Mouse (Mus musculus): ENCODE results near the gene Rundc3a. TPM values are rescaled to one million over a fixed set of nuclear protein-coding genes. Genes with fewer than 3 reads are reported as not detected.
"Not testable (repeated sequence)": the region's sequence is repeated elsewhere in the genome, so short reads cannot be mapped to it uniquely, and the experiment has no call there.

Gene Rundc3a
- total RNA-seq, 2 experiments from 2014 or later: not detected

DNA sequence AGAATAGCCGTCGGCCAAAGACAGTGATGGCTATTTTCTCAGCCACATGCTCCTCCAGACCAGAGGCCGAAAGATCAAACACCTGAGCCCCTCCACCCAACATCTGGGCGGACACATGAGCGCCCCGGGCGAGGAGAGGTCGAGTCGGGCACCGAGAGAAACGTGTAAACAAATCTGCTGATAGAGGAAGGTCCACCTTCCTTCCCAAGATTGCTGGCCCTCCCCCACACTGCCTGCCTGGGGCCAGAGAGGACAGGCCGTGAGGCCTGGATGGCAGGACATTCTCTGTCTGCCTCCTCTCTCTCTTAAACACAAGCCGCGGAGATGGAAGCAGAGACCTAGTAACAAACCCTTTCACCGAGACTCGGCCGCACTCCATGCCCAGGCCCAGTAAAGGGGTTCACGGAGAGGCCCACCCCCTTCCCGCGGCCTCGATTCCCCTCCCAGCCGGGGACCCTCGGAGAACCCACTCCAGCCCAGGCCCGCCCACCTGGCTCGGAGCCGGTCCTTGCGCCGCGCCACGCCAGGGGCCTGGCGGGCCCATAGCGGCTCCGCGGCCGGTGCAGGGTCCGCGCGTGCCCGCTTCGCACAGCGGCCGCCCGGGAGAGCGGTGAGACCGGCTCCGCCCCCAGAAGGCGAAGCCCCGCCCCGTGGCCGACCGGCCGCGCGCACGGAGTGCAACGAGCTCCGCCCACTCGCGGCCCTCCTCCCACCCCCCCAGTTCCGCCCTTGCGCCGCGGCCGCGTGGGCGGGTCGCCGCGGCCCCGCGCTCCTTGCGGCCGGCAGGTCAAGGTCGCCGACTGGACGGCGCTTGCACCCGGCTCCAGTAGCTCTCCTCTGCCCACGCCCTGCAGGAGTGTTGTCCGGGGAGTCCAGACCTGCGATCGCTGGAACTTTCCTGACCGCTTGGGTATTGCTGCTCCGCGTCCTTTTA is 14.0 kb downstream of the Rundc3a start:
- intact Hi-C loops (cut with DNase I): loop anchor here (1.0 to 2.0 kb wide), 2 partner anchors 68 to 89 kb away; no protein-coding TSS in a partner anchor

DNA sequence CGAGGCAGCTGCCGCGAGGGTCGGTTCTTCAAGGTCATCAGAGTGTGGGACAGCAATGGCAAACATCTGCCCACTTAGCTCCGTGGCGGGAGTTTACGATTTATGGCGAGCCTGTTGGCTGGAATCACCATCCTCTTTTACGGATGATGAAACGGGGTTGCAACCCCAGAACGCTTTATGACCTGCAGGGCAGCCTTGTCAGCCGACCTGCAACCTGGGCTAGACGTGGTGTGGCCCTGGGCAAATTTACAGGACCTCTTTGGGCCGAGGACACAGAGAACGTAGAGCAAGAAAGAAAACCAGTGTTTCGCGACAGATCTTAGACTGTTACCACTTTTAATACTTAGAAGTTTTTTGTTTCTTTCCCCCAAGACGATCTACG is 14.6 kb downstream of the Rundc3a start, which contains the start of gene Slc25a39:
Slc25a39 (minus strand) TSS at position 113 of the 382 bp plus-strand sequence.
- intact Hi-C loops (cut with DNase I): loop anchor here (1.0 to 2.0 kb wide), 2 partner anchors 69 to 90 kb away; no protein-coding TSS in a partner anchor

More for the DNA sequence above, 14.0 kb downstream of the Rundc3a start:
- DNase-seq (ENCODE audit: low spot score): peak; percentile 85

DNA sequence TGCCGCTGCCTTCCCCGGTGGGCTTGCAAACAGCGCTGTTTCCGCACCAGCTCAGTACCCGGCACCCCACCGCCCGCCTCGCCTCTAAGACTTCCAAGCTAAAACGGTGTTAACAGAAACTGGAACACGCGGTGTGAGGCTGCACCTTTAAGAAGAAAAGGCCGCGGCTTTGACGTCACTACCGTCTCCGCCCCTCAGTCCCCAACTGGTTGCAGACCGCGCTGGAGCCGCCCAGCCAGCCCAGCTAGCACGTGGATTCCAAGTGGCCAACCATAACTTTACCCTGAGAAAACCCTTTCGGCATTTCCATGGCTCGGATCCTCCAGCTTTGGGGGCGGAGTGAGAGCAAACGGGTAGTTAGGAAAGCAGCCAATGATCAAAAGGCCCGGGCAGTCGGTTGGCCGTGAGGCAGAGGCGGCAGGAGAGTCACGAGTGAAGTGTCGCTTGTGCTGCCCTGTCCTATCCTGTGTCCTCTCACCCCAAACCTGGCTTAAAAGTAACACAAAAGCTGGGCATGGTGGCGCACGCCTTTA is 15.2 kb downstream of the Rundc3a start:
- intact Hi-C loops (cut with DNase I): no loop called here
- peak; percentile 97 for DNase-seq (ENCODE audit: low spot score)

More for the DNA sequence above, 14.6 kb downstream of the Rundc3a start, which contains the start of gene Slc25a39:
- DNase-seq (ENCODE audit: low spot score): no peak

DNA sequence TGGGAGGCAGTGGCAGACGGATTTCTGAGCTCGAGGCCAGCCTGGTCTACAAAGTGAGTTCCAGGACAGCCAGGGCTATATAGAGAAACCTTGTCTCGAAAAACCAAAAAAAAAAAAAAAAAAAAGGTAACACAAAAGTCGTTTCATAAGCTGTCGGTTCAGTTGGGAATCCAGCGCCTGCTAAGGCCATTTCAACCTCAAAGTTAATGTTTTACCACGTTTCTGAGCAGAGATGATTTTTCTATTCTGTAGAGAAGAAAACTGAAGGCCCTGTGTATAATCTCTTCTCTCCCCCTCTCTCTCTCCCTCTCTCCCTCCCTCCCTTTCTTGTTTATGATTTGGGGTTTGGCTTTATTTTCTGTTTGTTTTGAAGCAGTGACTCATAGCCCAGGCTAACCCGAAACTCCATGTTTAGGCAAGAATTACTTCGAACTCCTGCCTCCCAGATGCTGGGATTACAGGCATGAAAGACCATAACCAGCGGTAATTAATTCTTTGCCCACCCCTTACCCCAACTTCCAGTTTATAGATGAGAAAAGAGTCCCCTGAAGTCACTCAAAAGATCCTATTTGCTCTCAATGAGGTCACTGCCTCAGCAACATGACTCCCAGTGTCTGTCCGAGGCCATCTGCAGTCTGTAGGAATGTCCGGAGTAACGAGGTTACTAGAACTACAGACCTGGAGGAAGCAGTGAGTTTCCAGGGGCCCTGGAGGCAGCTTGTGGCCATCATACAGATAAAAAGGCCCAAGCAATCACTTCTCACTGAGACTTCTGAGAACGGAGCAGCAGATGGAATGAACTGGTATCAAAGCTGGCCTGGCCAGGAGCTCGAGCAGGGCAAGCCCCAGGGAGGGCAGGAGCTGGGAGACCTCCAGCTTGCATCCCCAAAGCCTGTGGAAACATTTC is 15.9 kb downstream of the Rundc3a start:
- intact Hi-C loops (cut with DNase I): loop anchor here (1.0 kb wide), 1 partner anchor 20 kb away; no protein-coding TSS in a partner anchor
- no peak for DNase-seq (ENCODE audit: low spot score)

DNA sequence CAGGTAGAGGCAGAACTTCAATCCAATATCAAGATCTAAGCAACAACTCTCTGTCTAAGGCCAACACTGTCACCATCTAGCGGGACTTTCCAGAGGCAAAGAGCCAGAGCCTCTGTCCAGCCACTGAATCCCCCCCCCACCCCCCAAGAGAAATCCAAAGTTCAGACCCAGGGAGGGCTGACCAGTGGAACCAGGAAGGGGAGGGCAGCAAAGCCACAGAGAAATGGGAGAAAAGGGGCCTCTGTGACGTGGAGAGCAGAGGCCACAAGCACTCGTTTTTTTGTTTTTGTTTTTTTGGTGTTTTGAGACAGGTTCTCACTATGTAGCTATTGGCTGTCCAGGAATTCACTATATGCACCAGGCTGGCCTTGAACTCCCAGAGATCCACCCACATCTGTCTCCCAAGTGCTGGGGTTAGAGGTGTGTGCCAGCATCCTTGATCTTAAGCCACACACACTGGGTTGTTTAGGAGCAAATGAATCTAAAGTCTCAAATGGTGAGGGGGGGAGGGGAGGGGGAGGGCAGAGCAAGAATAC is 16.7 kb downstream of the Rundc3a start:
- intact Hi-C loops (cut with DNase I): loop anchor here (1.0 kb wide), 1 partner anchor 19 kb away; no protein-coding TSS in a partner anchor

DNA sequence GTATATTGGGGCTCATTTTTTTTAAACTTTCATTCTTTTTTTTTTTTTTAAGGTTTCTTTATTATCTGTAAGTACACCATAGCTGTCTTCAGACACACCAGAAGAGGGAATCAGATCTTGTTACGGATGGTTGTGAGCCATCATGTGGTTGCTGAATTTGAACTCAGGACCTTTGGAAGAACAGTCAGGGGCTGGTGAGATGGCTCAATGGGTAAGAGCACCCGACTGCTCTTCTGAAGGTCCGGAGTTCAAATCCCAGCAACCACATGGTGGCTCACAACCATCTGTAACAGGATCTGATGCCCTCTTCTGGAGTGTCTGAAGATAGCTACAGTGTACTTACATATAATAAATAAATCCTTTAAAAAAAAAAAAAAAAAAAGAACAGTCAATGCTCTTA is 17.1 kb downstream of the Rundc3a start:
- intact Hi-C loops (cut with DNase I): not testable (repeated sequence)

More for the DNA sequence above, 16.7 kb downstream of the Rundc3a start:
- DNase-seq (ENCODE audit: low spot score): no peak

DNA sequence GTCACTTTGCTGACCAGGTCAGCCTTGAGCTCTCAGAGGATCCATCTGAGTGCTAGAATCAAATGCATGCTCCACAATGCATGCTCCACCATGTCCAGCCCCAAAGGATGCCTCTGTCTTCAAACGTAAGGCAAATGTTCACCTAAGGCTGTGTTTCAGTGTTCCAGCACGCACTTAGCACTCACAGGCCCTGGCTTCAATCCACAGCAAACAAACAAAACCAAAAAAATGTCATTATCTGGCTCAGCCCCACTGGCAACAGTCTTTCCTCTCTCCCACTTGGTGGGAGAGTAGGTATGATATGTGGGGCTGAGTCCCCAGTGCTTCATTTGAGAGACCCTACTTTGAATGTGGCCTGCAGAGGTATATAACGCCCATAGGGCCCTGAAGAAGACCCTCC is 17.9 kb downstream of the Rundc3a start:
- intact Hi-C loops (cut with DNase I): loop anchor here (1.0 kb wide), 1 partner anchor 102 kb away; no protein-coding TSS in a partner anchor
- DNase-seq (ENCODE audit: low spot score): no peak

More for the DNA sequence above, 17.1 kb downstream of the Rundc3a start:
- DNase-seq (ENCODE audit: low spot score): not testable (repeated sequence)

DNA sequence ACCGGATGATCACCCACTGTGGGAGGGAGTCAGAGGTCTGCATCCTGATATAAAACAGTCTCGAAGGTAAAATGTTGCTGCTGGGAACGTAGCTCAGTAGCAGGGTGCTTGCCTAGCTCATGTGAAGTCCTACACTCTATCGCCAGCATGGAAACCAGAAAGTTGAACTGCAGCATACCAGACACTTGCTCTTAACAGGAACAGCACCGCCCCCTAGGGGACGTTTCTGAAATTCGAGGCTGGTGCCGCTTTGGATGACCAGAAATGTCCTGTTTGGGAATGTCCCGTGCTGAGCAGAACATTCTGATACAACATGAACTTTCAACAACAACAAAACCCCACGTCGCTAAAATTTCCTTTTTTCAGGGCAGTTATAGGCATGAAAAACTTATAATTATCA is 18.5 kb downstream of the Rundc3a start:
- peak; percentile 77 for DNase-seq (ENCODE audit: low spot score)
- intact Hi-C loops (cut with DNase I): loop anchor here (1.0 kb wide), 1 partner anchor 102 kb away; no protein-coding TSS in a partner anchor

DNA sequence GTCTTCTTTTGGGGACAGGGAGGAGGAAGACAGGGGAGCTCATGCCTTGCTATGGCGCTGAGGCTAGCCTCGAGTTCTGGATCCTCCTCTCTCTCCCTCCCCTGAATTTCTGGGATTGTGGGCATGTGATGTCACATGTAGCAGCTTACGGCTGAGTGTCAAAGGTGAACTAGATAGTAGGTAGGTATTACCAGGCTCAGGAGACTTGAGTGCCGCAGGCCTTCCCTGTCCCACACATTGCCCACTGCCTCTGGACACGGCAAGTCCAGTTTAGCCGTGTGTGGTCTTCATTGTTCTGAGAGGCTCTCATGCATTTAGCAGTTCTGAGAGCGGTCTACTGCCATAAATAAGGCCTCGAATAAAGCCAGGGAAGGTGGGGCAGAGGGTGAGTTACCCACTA is 19.9 kb downstream of the Rundc3a start:
- intact Hi-C loops (cut with DNase I): no loop called here

DNA sequence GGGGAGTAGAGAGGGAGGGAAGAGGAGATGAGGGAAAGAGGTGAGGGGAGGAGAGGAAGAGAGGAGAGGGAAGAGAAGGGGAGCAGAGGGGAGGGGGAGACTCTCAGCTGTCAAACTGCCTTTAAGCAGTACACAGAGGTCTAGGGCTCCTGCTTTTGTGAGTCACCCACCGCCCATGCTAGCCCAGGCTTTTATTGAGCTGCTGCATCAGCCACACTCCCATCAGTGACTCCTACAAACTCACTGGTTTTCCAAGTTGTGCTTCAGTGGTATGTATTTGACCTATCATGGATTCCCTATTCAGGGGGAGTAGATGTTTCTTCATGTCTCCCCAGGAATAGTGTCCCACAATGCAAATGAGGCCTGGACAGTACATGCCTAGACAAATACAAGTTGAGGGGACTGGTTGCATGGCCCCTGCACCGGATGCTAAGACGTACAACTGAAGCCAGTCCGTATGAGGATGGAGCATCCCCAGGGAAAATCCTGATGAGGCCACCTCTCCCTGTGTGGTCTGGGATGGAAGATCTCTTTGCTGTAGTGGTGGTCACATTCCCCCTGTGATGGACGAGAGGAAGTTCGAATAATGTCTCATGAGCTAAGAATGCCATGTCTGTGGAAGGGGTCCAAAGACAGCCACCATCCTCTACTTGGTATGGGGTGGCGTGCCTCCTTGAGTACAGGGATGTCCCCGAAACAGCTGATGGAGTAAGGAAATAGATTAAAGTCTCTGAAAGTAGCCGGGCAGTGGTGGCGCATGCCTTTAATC is 22.0 kb downstream of the Rundc3a start:
- intact Hi-C loops (cut with DNase I): no loop called here
- no peak for DNase-seq (ENCODE audit: low spot score)

More for the DNA sequence above, 19.9 kb downstream of the Rundc3a start:
- DNase-seq (ENCODE audit: low spot score): no peak

DNA sequence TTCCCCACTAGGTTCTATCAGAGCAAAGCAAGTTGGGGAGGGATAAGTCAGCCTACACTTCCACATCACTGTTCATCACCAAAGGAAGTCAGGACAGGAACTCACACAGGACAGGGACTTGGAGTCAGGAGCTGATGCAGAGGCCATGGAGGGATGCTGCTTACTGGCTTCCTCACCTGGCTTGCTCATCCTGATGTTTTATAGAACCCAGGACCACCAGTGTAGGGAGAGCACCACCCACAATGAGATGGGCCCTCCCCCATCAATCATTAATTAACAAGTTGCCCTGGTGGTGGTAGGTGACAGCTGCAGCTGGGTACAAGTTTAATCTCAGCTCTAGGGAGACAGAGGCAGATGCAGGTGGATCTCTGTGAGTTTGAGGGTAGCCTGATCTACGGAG is 24.0 kb downstream of the Rundc3a start:
- intact Hi-C loops (cut with DNase I): no loop called here
- no peak for DNase-seq (ENCODE audit: low spot score)

DNA sequence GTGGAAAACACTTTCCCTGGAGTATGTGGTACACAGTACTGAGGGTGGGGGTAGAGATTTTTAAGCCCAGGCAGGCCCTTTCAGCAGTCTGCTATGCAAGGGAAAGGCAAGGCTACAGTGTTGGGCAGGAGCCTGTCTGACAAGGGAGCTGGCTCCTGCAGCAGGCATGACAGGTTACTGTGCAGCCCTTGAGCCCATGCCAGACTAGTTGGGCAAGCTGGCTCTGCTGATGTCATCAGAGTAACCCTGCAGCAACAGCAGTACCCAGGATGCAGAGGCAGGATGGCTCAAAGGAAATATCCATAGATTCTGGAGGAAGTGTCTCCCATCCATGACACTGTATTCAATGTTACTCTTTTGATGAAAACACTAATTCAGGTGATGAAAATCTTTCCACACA is 25.7 kb downstream of the Rundc3a start:
- no peak for DNase-seq (ENCODE audit: low spot score)
- intact Hi-C loops (cut with DNase I): no loop called here

DNA sequence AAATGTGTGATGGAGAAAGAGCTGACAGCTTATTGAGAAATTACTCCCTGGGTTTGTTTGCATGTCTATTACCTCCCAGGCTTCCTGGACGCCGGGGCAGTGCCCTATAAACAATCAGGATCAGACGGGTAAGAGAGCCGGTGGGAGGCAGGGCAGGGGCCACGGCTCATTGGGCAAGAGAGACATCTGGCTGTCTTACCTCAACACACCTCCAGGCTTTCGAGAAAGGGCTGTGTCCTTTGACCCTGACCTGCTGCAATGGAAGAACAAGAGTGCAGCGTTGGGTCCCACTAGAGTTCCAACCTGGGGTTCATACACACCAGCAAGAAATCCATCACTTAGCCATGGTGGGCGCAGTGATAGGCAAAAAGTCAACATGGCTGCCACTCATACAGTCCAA is 28.4 kb downstream of the Rundc3a start:
- no peak for DNase-seq (ENCODE audit: low spot score)
- intact Hi-C loops (cut with DNase I): no loop called here

DNA sequence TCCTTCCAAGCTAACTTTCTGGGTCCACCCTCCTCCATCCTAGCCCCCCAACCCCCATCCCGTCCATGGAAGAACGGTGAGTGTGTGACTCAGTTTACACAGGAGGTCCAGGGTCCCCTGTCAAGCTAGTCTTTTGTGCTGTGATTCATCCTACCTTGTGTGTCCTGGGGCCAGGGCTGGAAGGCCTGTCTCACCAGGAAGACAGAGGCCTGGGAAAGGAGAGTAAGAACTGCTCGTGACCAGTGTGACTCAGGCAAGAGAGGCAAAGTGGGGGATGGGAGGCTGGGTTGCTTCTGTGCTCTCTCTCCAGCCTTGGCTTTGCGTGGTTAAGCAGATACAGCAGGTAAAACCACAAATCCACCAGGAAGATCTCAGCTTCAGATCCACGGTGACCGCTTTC is 31.5 kb downstream of the Rundc3a start:
- DNase-seq (ENCODE audit: low spot score): no peak
- intact Hi-C loops (cut with DNase I): no loop called here

DNA sequence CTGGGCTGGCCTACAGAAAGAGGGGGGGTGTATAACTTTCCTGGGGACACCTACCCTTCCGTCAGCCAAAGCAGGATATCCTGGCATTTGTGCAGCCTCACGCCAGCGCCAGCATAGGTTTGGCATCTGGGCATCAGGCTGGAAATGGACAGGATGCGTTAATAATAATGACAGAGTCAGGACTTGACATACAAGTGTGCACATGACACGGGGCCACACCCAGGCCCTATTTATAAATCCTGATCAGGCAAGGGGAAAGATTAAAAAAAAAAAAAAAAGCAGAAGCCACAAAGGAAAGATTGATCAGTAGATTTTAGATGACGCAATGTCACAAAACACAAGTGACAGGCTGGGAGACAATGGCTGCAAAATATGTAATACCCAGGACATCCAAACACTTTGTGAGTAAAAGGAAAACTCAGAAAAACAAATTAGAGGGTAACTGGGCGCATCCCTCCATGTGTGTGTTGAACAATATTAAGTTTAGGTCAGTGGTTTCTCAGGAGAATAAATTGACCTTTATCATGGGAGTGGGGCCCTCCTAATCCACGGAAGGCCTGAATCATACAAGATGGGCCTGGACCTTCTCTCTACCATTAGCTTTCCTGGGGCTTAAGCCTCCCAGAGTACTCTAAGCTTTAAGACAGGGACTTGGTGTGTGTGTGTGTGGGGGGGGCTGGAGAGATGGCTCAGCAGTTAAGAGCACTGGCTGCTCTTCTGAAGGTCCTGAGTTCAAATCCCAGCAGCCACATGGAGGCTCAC is 32.5 kb downstream of the Rundc3a start:
- intact Hi-C loops (cut with DNase I): no loop called here
- no peak for DNase-seq (ENCODE audit: low spot score)

DNA sequence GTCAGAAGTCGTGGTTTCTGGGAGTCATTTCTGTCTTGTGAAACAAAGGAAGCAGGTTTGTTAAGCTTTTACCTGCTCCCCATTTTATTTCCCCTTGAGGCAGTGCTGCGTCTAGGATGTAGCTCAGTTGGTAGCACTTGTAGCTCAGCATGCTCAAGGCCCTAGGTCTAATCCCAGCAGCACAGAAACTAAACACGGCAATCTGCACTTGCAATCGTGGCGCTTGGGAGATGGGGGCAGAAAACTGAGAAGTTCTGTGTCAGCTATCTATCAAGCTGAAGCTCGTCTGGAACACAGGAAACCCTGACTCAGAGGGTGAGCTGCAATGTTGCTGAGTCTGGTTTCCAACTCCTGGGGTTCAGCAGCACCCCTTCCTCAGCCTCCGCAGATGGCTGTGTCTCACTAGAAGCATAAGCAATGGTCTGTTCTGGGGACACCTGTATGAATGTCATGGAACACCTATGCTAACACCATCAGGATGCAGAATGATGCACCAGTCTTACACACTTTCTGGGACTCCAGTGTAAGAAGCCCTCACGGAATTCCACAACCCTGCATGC is 35.9 kb downstream of the Rundc3a start:
- intact Hi-C loops (cut with DNase I): loop anchor here (1.0 kb wide), 1 partner anchor 20 kb away; no protein-coding TSS in a partner anchor
- DNase-seq (ENCODE audit: low spot score): no peak

DNA sequence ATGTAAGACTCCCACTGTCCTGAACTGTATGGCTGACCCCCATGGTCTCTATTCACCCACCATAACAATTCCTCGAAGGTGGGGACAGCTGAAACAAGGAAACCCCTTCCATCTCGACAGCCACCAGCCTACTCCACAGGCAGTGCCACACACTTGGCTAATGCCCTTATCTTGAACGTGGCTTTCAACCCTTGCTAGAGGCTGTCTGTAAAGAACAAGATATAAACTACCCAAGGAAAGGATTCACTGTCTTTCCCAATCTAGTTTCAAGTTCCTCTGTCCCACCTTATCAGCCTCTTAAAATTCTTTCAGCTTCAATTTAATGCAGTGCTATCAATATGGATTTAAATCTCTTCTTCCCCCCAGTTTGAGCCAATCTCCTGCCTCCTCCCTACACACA is 36.3 kb downstream of the Rundc3a start:
- DNase-seq (ENCODE audit: low spot score): no peak
- intact Hi-C loops (cut with DNase I): loop anchor here (1.0 kb wide), 1 partner anchor 20 kb away; no protein-coding TSS in a partner anchor

All from heart, postnatal 25 days (tissue).